Mouse (Mus musculus): ENCODE data around the gene Arhgef15. TPM values are rescaled to one million over a fixed set of nuclear protein-coding genes. Genes with fewer than 3 reads are reported as not detected.
A peak's percentile ranks its signal among the peaks of the same experiment; 100 is the strongest.

Arhgef15 gene
- polyA plus RNA-seq, 1 experiment from 2014 or later: 9.7 TPM

DNA sequence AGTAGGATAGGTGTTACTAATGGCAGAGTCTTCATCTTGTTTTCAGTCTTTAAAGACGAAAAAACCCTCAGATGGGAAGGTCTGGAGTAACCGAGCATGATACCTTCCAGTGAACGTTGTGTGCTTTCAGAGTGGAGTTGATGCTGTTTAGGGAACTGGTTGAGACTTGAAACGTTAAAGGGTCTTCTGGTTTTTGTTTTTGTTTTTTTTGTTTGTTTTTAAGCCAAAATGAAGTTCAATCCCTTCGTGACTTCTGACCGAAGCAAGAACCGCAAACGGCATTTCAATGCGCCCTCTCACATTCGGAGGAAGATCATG is 55.3 kb downstream of the Arhgef15 start:
- ATAC-seq (ENCODE audit: insufficient number of reproducible peaks, low FRiP score, low TSS enrichment, low read depth): no peak
- Histone ChIP-seq H3K9ac (peak overlapping the region; percentile 99), H3K27me3 (0 out of 2 replicates have a peak, but pooled peaks cover 3% of the 10 kb centered on the region), H3K27ac (replicated peaks) (peak overlapping the region; percentile 95), H3K9me3 (replicated peaks) (no peaks in the 10 kb centered on the region), H3K4me3 (replicated peaks) (peak overlapping the region; percentile 94), H3K4me2 (replicated peaks) (peak overlapping the region; percentile 55), H3K36me3 (peaks cover 37% of the 10 kb centered on the region), H3K4me1 (peaks cover 23% of the 10 kb centered on the region)
- WGBS: under 1% methylated on average over 10 of the region's 10 CpGs

DNA sequence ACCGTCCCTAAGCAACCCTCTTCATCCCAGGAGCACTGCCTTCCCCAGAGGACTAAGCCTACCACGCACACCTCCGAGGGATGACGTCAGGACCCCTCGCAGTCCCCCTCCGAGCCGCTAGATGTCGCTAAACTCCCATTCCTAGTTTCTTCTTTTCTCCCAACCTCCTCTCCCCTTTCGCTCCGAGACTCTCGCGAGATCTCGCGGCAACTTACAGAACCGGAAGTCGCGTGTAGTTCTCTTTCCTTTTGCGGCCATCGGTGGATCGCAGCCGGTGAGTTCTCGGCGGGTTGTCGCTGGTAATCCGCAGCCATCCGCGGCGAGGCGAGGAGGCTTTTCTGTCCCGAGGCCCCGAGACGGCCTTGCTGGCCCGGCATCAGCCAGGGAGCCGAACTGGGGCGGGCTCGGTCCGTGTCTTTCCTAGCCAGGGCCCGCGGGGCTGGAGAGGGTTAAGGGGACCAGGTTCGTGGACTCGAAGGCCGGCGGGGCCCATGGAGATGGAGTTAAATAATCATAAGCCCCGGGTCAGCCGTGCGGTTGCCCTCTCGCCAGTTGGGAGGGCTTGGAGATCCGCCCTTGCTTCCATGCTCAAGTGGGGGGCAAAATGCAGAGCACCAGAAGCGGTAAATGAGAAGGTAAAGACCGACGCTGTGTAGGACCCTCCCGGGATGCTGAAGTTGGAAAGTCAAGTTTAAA is 55.8 kb downstream of the Arhgef15 start, which contains the start of gene Rpl26:
Gene Rpl26 (plus strand): TSS at position 233 of the 696 bp plus-strand sequence.
- Histone ChIP-seq H3K4me3 (replicated peaks) (peak within 1 kb of the TSS; percentile 94), H3K36me3 (peaks cover 37% of the 10 kb centered on the region), H3K27me3 (0 out of 2 replicates have a peak, but pooled peaks cover 3% of the 10 kb centered on the region), H3K4me1 (peaks cover 19% of the 10 kb centered on the region; the same call in 1 of the 2 replicates), H3K27ac (replicated peaks) (peak within 1 kb of the TSS; percentile 95), H3K9me3 (replicated peaks) (no peaks in the 10 kb centered on the region), H3K9ac (peak within 1 kb of the TSS; percentile 99), H3K4me2 (replicated peaks) (peak within 1 kb of the TSS; percentile 85)
- under 1% methylated on average over 52 of the region's 52 CpGs for WGBS
- peak; percentile 83 for ATAC-seq (ENCODE audit: insufficient number of reproducible peaks, low FRiP score, low TSS enrichment, low read depth)

GRCm38 (mm10) chr11:68900519-68901350 is 56.5 kb downstream of the Arhgef15 start:
- no peaks in the 10 kb centered on the region for H3K9me3 ChIP-seq (replicated peaks)
- WGBS: 21% methylated on average over 31 of the region's 31 CpGs
- peaks cover 16% of the 10 kb centered on the region; the same call in 1 of the 2 replicates for H3K4me1 ChIP-seq
- ATAC-seq (ENCODE audit: insufficient number of reproducible peaks, low FRiP score, low TSS enrichment, low read depth): peak; percentile 16; the same call in 1 of the 2 replicates
- H3K36me3 ChIP-seq: peaks cover 31% of the 10 kb centered on the region
- peak overlapping the region; percentile 94 for H3K4me3 ChIP-seq (replicated peaks)
- H3K9ac ChIP-seq: peak overlapping the region; percentile 33; the same call in 1 of the 2 replicates
- H3K4me2 ChIP-seq (replicated peaks): peak overlapping the region; percentile 85
- H3K27me3 ChIP-seq: 0 out of 2 replicates have a peak, but pooled peaks cover 3% of the 10 kb centered on the region
- H3K27ac ChIP-seq (replicated peaks): no peak overlapping the region

GRCm38 (mm10) chr11:68899815-68900214 is 57.5 kb downstream of the Arhgef15 start:
- Histone ChIP-seq H3K9me3 (replicated peaks) (no peaks in the 10 kb centered on the region), H3K27ac (replicated peaks) (no peak overlapping the region), H3K4me3 (replicated peaks) (no peak overlapping the region), H3K4me1 (peaks cover 15% of the 10 kb centered on the region; the same call in 1 of the 2 replicates), H3K9ac (no peak overlapping the region), H3K27me3 (0 out of 2 replicates have a peak, but pooled peaks cover 3% of the 10 kb centered on the region), H3K36me3 (peaks cover 22% of the 10 kb centered on the region), H3K4me2 (replicated peaks) (no peak overlapping the region)
- 77% methylated on average over 8 of the region's 8 CpGs for whole genome bisulfite sequencing
- no peak for ATAC-seq (ENCODE audit: insufficient number of reproducible peaks, low FRiP score, low TSS enrichment, low read depth)

DNA sequence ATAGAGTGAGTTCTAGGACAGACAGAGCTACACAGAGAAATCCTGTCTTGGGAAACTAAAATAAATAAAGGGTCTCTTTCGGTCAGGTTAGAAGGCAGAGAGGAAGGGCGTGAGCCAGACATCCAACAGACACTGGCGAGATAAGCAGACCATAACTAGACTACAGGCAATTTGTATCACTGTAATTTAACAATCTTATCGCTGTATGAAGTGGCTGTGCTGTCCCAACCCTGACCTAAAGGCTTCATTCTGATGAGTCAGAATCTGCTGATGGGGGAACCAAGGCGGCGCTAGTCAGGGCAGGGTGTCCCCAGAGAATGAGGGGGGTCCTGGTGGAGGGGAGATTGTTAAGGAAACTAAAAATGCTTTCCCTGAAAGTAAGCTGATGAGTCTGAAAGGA is 58.5 kb downstream of the Arhgef15 start:
- Histone ChIP-seq H3K9me3 (replicated peaks) (no peaks in the 10 kb centered on the region), H3K27ac (replicated peaks) (no peak overlapping the region), H3K27me3 (0 out of 2 replicates have a peak, but pooled peaks cover 3% of the 10 kb centered on the region), H3K36me3 (peaks cover 12% of the 10 kb centered on the region), H3K4me3 (replicated peaks) (no peak overlapping the region), H3K9ac (no peak overlapping the region), H3K4me2 (replicated peaks) (no peak overlapping the region), H3K4me1 (peaks cover 17% of the 10 kb centered on the region; the same call in 1 of the 2 replicates)
- 83% methylated on average over 6 of the region's 6 CpGs for WGBS
- no peak for ATAC-seq (ENCODE audit: insufficient number of reproducible peaks, low FRiP score, low TSS enrichment, low read depth)

DNA sequence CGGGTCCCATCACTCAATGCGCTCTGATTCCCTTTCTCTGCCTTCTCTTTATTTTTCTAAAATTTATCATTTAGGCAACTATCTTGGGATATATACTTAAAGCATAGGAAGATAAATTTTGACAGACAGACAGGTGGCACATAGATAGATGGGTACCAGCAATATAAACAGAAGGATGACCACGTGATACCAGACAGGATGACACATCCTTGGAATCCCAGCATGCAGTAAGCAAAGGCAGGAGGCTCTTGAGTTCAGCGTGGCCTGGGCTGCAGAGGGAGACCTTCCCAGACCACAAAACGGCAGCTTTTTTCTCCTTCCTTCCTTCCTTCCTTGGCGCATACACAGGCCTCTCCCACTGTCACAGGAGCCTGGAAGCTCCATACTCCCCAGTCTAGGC is 59.4 kb downstream of the Arhgef15 start:
- no peak overlapping the region for H3K4me3 ChIP-seq (replicated peaks)
- no peak for ATAC-seq (ENCODE audit: insufficient number of reproducible peaks, low FRiP score, low TSS enrichment, low read depth)

GRCm38 (mm10) chr11:68897120-68897519 is 60.2 kb downstream of the Arhgef15 start:
- no peak overlapping the region for H3K27ac ChIP-seq (replicated peaks)
- WGBS: 53% methylated on average over 4 of the region's 4 CpGs
- 0 out of 2 replicates have a peak, but pooled peaks cover 8% of the 10 kb centered on the region for H3K4me1 ChIP-seq
- H3K9ac ChIP-seq: no peak overlapping the region
- H3K36me3 ChIP-seq: no peaks in the 10 kb centered on the region
- H3K9me3 ChIP-seq (replicated peaks): no peaks in the 10 kb centered on the region
- no peak overlapping the region for H3K4me2 ChIP-seq (replicated peaks)
- no peak overlapping the region for H3K4me3 ChIP-seq (replicated peaks)
- ATAC-seq (ENCODE audit: insufficient number of reproducible peaks, low FRiP score, low TSS enrichment, low read depth): no peak
- H3K27me3 ChIP-seq: 0 out of 2 replicates have a peak, but pooled peaks cover 3% of the 10 kb centered on the region

More for the DNA sequence above, 59.4 kb downstream of the Arhgef15 start:
- H3K9ac ChIP-seq: no peak overlapping the region
- 0 out of 2 replicates have a peak, but pooled peaks cover 3% of the 10 kb centered on the region for H3K27me3 ChIP-seq
- H3K27ac ChIP-seq (replicated peaks): no peak overlapping the region
- H3K9me3 ChIP-seq (replicated peaks): no peaks in the 10 kb centered on the region
- WGBS: 70% methylated on average over 6 of the region's 6 CpGs
- no peak overlapping the region for H3K4me2 ChIP-seq (replicated peaks)
- H3K4me1 ChIP-seq: peaks cover 13% of the 10 kb centered on the region; the same call in 1 of the 2 replicates
- peaks cover 2% of the 10 kb centered on the region for H3K36me3 ChIP-seq

DNA sequence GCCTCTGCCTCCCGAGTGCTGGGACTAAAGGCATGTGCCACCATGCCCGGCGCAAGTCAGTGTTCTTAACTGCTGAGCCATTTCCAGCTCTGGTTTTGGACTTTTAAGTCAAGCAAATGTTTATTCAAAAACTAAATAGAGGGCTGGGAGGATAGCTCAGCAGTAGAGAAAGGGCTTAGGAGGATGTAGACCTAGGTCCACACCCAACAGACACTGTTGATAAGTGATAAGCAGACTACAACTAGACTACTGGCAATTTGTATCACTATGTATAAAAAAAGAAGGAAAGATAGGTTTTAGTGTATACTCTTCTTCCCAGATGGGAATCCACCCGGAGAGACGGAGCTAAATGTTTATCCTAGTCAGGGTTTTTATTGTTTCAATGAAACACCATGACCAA is 61.0 kb downstream of the Arhgef15 start:
- H3K4me3 ChIP-seq (replicated peaks): no peak overlapping the region
- H3K4me1 ChIP-seq: 0 out of 2 replicates have a peak, but pooled peaks cover 8% of the 10 kb centered on the region
- H3K9ac ChIP-seq: no peak overlapping the region
- no peak overlapping the region for H3K4me2 ChIP-seq (replicated peaks)
- H3K27me3 ChIP-seq: 0 out of 2 replicates have a peak, but pooled peaks cover 3% of the 10 kb centered on the region
- no peaks in the 10 kb centered on the region for H3K36me3 ChIP-seq
- no peak for ATAC-seq (ENCODE audit: insufficient number of reproducible peaks, low FRiP score, low TSS enrichment, low read depth)
- 92% methylated on average over 5 of the region's 5 CpGs for WGBS
- H3K9me3 ChIP-seq (replicated peaks): no peaks in the 10 kb centered on the region
- H3K27ac ChIP-seq (replicated peaks): no peak overlapping the region

GRCm38 (mm10) chr11:68893911-68894464 is 63.3 kb downstream of the Arhgef15 start:
- H3K27me3 ChIP-seq: no peaks in the 10 kb centered on the region
- 0 out of 2 replicates have a peak overlapping the region, but pooled peaks have one; percentile 17 for H3K27ac ChIP-seq (replicated peaks)
- H3K4me1 ChIP-seq: 0 out of 2 replicates have a peak, but pooled peaks cover 2% of the 10 kb centered on the region
- WGBS: 46% methylated on average over 12 of the region's 12 CpGs
- H3K9me3 ChIP-seq (replicated peaks): no peaks in the 10 kb centered on the region
- no peak overlapping the region for H3K4me2 ChIP-seq (replicated peaks)
- peak; percentile 70; the same call in 1 of the 2 replicates for ATAC-seq (ENCODE audit: insufficient number of reproducible peaks, low FRiP score, low TSS enrichment, low read depth)
- no peaks in the 10 kb centered on the region for H3K36me3 ChIP-seq
- H3K4me3 ChIP-seq (replicated peaks): no peak overlapping the region
- no peak overlapping the region for H3K9ac ChIP-seq
